Mouse (Mus musculus): ENCODE results near the gene Anxa6. TPM values are rescaled to one million over a fixed set of nuclear protein-coding genes. Genes with fewer than 3 reads are reported as not detected.

The Anxa6 gene
- total RNA-seq, 1 experiment from 2014 or later, result 146 TPM

DNA sequence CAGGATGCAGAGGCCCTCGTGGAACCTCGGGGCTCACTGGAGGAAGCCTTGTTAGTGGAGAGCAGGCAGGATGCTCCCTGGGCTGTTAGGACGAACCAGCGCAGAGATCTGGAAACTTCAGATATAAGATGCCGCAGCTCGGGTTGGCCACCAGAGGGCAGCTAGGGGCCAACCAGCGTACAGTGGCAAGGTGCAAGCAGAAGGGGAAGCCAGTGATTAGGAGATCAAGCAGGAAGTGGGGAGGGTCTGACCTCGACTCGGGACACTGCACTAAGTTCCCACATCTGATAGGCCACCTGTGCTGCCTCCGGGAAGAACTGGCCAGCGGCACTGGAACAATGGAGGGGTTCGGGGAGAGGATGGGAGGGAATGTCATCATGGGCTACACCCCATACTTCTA is 35.0 kb downstream of the Anxa6 start:
- peak; percentile 73 for DNase-seq

- no peak for DNase-seq
Measured at GRCm38 (mm10) chr11:54996176-54996575, 37.1 kb downstream of the Anxa6 start.

DNA sequence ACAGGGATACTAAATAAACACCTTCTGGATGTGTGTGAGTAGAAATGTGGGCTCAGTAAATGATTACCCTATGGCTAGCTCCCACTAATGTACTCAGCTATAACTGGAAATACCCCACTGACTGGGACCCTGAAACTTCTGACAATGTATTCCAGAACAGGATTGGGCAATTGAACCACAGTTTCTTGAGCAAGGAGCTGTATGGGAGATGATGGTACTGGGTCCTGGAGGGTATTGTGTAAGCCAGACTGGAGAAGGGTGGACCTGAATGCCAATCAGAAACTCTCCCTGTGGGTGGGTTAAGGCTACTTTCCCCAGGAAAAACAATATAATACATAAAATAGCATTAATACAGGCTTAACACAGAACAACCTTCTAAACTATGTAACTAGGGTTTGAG is 43.3 kb downstream of the Anxa6 start:
- no peak for DNase-seq

GRCm38 (mm10) chr11:54988754-54989349 is 44.4 kb downstream of the Anxa6 start:
- DNase-seq, result no peak

DNA sequence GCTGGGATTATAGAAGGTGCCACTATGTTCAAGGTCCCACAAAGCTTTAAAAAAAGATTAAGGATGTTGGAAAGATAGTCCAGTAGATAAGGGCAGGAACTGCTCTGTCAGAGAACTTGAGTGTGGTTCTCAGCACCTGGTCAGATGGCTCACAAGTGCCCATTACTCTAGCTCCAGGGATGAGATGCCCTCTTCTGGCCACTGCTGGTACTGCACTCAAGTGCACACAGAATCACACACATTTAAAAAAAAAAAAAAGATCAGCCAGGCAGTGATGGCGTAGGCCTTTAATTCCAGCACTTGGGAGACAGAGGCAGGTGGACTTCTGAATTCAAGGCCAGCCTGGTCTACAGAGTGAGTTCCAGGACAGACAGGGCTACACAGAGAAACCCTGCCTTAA is 45.3 kb downstream of the Anxa6 start:
- DNase-seq, result peak; percentile 55

DNA sequence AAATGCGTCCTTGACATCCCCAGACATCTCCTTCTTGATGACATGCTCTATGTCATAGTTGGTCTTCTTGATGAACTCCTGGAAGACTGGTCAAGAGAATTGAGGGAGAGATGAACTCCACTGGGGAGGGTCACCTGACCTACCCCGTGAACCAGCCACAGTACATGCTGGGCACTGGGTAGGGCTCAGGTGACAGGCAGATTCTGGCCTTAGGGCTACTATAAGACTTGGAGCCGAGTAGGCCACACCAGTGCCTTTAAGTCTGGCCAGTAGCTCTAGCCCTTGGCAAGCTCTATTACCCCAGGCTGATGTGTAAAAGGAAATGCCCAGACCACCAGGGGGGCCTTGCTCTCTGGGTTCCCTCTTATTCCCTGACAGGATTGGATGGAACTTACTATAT is 48.2 kb downstream of the Anxa6 start:
- no peak for DNase-seq

DNA sequence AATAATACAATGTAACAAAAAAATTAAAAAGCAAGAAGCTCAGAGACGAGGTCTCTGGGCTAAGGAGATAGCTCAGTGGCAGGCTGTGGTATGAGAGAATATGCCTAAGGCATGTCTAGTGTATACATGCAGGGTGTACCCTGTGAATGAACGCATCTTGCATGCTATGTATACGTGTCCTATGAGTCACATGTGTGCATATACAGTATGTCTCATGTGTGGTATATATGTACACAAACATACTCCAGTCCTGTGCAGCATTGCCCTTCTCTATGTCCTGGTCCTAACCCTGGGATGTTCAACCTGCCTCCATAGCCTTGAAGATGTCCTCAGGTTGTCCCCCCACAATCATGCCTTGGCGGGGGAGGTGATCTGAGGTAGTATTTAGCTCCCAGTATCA is 48.7 kb downstream of the Anxa6 start:
- DNase-seq, result no peak

GRCm38 (mm10) chr11:54984085-54984484 is 49.2 kb downstream of the Anxa6 start:
- DNase-seq, result peak; percentile 83

GRCm38 (mm10) chr11:54982520-54982919 is 50.7 kb downstream of the Anxa6 start:
- no peak for DNase-seq

DNA sequence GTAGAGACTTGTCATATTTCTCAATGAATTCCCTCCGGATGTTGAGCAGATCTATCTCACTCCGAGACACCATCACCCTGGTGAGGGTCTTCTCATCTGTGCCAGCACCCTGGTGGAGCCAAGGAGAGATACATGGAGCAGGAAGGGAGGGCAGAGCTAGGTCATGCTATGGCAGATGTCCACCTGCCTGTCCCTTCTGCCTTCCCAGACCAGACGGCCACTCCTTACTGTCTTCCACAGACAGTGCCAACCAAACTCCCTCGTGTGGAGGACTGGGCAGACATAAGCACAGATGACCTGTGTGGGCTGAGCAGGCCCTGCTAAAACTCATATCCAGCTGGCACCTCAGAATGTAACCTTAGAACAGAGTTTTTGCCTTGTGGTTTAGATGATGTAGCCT is 51.6 kb downstream of the Anxa6 start:
- DNase-seq, result no peak

GRCm38 (mm10) chr11:54977385-54977937 is 55.8 kb downstream of the Anxa6 start:
- no peak for DNase-seq

GRCm38 (mm10) chr11:54976351-54976750 is 56.9 kb downstream of the Anxa6 start:
- no peak for DNase-seq

- DNase-seq, result no peak
Measured at GRCm38 (mm10) chr11:54975756-54976155, 57.5 kb downstream of the Anxa6 start.

DNA sequence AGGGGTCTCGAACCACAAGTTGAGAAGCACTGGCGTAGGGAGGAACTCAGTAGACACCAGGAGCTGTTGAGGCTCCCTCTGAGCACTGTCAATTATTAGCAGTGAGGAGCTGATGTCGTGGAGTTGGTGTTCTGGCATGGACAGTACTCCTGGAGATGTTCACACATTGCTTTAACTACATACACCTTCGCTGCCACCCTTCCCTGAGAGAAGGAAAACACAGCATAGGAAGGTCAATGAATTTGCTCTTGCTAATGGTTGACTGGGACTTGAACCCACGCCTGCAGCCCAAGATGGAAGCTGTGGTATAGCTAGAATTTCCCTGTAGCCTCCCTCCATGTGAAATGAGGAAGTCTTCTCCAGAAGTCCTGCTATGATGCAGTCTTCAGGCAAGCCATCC is 57.9 kb downstream of the Anxa6 start:
- DNase-seq, result no peak

DNA sequence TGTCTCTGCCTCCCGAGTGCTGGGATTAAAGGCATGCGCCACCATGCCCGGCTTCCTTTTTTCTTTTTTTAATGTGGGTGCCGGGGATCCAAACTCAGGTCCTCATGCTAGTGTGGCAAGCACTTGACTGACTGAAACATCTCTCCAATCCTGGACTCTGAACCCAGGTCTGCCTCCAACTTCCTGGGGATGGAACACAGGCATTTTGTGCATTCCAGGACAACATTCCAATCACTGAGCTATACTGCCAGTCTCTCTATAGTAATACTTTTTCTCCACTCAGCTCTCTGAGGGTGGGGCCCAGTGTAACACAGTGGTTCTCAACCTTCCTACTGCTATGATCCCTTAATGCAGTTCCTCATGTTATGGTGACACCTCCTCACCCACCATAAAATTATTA is 58.6 kb downstream of the Anxa6 start:
- DNase-seq, result no peak

DNA sequence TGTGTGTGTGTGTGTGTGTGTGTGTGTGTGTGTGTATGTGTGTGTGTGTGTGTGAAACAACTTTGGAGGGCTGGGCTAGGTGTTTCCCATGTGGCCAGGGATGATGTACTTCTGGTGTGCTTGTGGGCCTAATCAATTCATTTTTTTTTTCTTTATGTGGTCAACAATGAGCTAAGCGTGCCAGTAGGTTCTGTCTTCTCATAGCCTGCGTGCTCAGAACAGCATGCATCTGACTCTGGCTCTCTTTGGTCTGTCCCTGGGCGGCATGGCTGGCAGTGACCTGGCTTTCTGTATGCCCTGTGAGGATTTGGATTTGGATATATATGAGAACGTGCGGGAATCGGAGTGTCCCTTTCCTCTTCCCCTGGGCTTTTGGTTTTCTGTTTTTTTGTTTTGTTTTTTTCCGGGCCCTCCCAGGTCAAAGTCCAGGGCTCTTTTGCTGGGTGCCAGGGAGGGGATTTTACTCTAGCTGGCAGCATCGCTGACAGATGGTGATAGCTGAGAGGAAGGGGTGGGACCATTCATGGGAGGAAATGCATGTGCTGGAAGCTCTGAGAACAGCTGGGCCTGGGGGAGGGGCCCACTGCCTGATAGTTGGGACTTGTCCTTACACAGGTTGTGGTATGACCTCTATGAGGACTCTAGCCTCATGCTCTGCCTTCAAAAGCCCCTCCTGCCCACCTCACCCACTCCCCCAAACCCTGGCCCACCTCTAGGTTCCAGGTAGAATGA is 59.6 kb downstream of the Anxa6 start:
- peak; percentile 70 for DNase-seq

- DNase-seq, result no peak
Measured at GRCm38 (mm10) chr11:54972789-54973188, 60.5 kb downstream of the Anxa6 start.

DNA sequence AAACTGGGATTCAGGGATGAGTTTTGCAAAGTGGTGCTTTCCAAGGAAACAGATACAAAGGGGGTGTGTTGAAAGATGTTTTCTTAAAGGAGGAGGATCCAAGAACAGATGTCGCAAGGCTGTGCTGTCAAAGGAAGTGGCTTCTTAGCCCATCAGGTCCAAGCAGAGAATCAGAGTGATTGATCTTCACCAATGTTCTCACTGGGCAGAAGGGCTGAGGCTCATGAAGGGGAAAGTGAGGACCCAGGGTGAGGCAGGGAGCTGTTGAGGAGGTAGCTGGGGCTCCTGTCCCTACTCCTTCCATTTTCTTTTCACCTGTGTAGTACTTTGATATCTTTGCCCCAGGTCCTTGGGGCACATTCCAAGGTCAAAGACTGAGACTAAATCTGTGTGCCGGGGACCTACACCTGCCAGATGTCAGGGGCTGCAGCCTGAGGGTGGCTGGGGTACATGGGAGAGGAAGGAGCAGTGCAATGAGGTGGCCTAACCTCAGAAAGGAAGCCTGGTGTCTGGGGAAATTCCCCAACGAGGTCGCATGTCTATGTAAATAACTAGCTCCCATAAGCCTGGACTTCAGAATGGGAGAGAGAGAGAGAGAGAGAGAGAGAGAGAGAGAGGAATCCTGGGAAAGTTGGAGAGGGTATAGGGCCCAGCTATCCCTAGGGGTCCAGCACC is 61.1 kb downstream of the Anxa6 start:
- DNase-seq, result no peak

DNA sequence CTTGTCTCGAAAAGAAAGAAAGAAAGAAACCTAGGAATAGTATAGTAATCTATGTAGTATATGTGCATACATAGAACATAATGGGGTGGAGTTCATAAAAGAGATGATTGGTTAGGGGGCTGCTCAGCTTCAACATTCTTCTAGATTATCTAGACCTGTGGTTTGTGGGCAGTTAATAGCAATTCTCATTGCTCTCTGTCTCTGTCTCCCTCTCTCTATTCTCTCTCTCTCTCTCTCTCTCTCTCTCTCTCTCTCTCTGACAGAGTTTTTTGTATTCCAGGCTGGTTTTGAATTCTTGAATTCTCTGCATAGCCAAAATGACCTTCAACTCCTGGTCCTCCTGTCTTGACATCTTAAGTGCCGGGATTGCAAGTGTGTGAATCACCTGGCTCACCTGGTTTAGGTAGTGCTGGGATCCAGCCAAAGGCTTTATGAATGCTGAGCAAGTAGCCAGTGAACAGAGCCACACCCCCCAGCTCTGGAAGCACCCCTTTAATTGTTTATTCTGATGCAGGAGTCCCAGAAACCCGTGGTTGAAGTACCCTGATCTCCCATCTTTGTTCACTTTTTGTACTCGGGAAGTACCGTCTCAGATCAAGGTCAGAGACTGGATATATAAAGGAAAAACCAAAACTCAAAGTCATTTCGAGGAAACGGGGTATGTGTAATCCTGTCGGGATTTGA is 61.7 kb downstream of the Anxa6 start:
- no peak for DNase-seq

GRCm38 (mm10) chr11:54965234-54965633 is 68.0 kb downstream of the Anxa6 start:
- DNase-seq, result no peak

DNA sequence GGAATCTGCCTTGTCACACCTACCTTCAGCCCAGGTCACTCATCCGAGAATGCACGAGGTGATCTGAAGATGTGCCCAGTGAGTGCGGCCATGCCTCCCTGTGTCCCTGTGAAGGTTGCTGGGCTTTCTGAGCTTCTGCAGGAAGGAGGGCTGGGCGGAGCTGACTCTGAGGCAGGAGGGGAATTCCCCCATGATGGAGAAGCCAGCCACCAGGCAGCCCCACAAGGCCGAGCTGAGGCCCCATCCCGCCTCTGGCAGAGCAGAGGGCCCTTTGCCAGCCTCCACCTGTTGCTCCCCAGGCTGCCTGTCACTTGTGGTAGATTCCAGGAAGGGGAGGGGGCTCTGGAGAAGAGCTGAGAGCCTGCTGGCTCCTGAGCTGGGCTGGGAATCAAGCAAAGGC is 70.4 kb downstream of the Anxa6 start, which contains the start of gene Tnip1:
Tnip1 (minus strand) TSS at position 108 of the 400 bp plus-strand sequence.
- DNase-seq, result peak; percentile 79

DNA sequence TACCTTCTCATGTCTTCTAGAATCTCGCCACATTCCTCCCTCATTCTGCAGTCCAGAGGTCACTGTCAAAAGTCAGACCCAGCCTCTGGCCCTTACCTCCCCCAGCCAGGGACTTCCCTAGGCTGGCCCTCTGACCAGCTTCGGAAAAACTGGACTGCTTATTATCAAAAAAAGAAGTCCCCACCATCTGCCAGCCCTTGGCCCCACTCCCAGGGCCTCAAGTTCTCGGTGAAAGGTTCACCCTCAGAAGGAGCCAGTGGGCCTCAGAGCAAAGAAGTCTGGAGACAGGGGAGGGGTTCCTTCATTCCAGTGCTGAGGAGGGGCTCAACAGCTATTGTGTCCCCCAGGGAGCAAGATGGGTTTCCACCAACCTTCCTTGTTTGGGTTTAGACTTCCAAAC is 71.3 kb downstream of the Anxa6 start:
- peak; percentile 68 for DNase-seq
